Mouse (Mus musculus): Measurements from ENCODE around the gene Ulk1.

Ulk1 gene

DNA sequence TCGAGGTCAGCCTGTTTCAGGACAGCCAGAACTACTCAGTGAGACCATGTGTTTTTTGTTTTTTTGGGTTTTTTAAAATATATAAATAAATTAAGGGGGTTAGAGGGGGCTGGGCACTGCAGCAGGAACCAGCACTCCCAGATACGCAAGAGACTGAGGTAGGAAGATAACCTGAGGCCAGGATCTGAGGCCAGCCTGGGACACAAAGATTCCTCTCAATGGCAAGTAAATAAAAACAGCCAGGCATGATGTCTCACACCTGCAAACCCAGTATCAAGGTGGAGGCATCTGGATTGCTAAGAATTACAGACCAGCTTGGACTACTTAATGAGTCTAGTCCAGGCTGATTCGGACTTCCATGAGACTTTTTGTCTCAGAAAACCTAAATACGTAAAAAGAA lies 40.6 kb downstream of the Ulk1 start:
- DNase-seq (ENCODE audit: low spot score in 2 of 2): no peak

DNA sequence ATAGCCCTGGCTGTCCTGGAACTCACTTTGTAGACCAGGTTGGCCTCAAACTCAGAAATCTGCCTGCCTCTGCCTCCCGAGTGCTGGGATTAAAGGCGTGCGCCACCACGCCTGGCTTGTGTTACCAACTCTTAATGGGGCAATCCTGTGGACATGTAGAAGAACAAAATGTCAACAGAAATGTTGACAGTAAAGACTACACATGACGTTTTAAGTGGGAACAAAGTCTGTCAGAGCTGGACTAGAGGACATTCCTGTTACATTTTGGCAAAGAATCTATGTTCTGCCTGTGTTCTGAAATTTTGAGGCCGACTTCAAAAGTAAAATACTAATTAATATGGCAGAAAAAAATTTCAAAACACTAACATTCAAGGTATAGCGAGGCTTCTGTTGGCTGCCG lies 46.0 kb downstream of the Ulk1 start:
- no peak for DNase-seq (ENCODE audit: low spot score in 2 of 2)

DNA sequence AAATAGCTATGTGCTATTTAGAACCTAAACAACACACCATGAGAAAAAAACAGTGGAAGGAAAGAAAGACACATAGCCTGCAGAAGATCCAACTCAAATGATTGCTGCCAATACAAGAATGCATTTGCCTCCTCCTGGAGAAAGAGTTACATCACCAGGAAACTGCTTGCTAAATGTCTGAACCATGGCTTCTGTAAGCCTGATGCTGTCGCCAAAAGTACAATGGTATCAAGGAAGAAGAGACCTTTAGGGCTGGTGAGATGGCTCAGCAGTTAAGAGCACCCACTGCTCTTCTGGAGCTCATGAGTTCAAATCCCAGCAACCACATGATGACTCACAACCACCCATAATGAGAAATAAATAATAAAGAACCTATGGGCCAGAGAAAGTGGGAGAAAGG lies 64.9 kb downstream of the Ulk1 start:
- no peak for DNase-seq (ENCODE audit: low spot score in 2 of 2)

DNA sequence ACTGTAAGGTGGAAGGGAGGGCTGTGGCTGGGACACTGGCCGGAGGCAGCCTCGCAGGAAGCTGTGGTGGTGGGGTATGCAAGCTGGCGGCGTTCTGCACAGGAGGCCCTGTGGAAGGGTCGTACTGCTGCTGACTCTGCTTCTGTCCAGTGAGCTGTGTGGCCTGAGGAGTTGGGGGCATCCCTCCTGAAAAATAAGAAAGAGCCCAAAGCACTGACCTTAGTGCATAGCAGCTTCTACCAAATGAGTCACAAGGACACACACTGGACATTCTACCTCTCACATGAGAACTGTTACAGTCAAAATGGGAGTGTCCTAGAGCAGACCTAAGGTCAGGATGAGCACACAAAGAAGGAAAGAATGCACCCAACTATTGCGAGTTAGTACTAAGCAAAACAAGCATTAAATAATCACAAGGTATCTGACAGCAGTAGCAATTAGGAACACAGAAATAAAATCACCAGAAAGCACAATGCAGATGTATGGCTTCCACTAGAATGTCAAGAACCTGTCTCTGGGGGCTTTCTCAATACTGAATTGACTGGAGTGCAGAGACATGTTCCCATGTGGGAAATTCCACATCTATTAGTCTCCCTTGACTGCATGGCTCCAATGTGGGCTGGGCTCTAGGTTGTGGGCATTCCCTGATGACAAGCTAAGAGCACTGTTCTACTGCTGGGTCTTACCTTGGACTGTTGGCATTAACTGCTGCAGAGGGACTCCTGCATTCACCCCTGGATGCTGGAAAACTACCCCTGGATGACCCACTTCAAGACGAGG lies 70.2 kb downstream of the Ulk1 start:
- DNase-seq (ENCODE audit: low spot score in 2 of 2): no peak

DNA sequence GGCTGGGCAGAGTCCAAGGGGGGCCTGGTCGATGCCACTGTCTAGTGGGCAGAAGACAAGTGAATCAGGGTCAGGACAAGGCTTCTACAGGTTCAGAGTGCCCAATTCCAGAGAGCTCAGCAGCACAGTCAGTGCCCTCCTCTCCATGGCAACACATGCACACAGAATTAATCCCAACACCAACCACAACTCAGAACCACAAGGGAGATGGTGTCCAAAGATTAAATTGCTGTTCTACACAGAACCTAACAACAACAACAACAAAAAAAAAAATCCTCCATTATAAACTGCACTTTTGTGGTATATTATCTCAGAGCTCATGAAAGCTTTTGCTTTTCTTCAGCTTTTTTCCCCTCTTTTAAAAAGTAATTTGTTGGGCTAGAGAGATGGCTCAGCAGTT lies 74.3 kb downstream of the Ulk1 start:
- no peak for DNase-seq (ENCODE audit: low spot score in 2 of 2)
